ENCODE assay signal across 8 mouse cellular contexts in the genomic region with DNA sequence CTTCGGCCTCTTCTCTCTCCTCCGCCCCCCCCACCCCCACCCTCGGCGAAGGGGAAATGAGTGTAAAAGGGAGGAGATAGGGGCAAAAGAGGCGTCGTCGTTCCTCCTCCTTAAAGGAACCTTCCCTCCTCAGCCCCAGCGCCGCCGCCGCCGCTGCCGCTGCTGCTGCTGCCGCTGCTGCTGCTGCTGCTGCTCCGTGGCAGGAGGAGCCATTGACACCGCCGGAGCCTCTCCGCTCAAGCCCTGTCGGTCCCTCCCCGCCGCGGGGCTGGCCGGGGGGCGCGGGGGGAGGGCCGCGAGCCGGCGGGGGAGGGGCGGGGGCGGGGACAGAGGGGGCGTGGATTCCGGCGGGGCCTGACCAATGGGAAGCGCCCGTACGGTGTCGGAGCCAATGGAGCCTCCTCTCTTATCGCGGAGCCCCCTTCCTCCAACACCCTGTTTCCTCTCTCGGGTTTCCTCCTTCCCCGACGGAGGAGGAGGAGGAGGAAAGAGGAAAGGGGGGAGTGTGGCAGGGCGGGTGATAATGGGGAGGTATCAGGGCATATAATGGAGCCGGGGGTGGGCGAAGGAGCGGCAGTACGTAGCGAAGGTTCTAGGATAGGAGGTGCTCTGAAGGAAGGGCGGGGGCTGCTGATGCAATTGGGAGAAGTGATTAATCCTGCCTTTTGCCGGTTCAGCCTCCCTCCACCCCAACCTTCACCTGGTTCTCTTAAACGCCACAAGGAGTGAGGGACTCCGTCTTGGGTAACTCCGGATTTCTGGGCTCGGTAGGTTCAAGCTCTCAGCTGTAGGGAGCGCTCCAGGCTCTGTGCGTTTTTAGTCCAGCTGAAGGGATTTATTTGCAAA. TPM values are rescaled to one million over a fixed set of nuclear protein-coding genes. Genes with fewer than 3 reads are reported as not detected.
DNase-seq lines count a peak whose midpoint lies in the region; ATAC-seq lines count a peak whose summit lies in the region.

No protein-coding gene starts in this region.

- peaks cover 4% of the 10 kb centered on the region; the same call in 1 of the 2 replicates for H3K4me1 ChIP-seq in forebrain, embryonic 14.5 days (ENCODE audit: control insufficient read depth, insufficient read depth, low read length)
- H3K4me1 ChIP-seq in neural tube, embryonic 15.5 days = peaks cover 18% of the 10 kb centered on the region

- peak overlapping the region; percentile 99 for H3K9ac ChIP-seq in forebrain, embryonic 14.5 days (ENCODE audit: low read length)
- peak overlapping the region; percentile 97 for H3K9ac ChIP-seq in neural tube, embryonic 15.5 days (replicated peaks)

- H3K27me3 ChIP-seq in forebrain, embryonic 14.5 days (replicated peaks; ENCODE audit: control insufficient read depth, insufficient read depth, low read length) = no peaks in the 10 kb centered on the region
- H3K27me3 ChIP-seq in neural tube, embryonic 15.5 days (replicated peaks) = no peaks in the 10 kb centered on the region

- intact Hi-C loops in heart, postnatal 14 days (cut with DNase I) = loop anchor here (1.0 to 10.0 kb wide), 2 partner anchors 186 to 379 kb away; a partner anchor contains a TSS

- peak; percentile 97 for ATAC-seq in forebrain, embryonic 14.5 days
- peak; percentile 96 for ATAC-seq in neural tube, embryonic 15.5 days (ENCODE audit: low FRiP score)

- WGBS in forebrain, embryonic 14.5 days = under 1% methylated on average over 34 of the region's 57 CpGs
- WGBS in neural tube, embryonic 15.5 days = under 1% methylated on average over 26 of the region's 57 CpGs

- no peaks in the 10 kb centered on the region for H3K9me3 ChIP-seq in forebrain, embryonic 14.5 days (replicated peaks; ENCODE audit: control insufficient read depth, low read length)
- no peaks in the 10 kb centered on the region for H3K9me3 ChIP-seq in neural tube, embryonic 15.5 days (replicated peaks)

- DNase-seq in ES-CJ7 (ENCODE audit: low read depth, low spot score) = peak; percentile 98
- DNase-seq in cerebellum, adult 11 months = peak; percentile 86
- DNase-seq in forebrain, embryonic 14.5 days (ENCODE audit: low spot score) = peak; percentile 98
- peak; percentile 87 to 92 for DNase-seq in heart, postnatal 14 days
- DNase-seq in layer of hippocampus, adult 11-12 months (ENCODE audit: low spot score) = peak; percentile 90
- peak; percentile 97 to 98 for DNase-seq in lung, adult 18-20 months
- peak; percentile 93 for DNase-seq in testis, postnatal 14 days (ENCODE audit: low spot score)

- peak overlapping the region; percentile 100 for H3K27ac ChIP-seq in forebrain, embryonic 14.5 days (ENCODE audit: low read depth, low read length)
- H3K27ac ChIP-seq in neural tube, embryonic 15.5 days (replicated peaks) = peak overlapping the region; percentile 100

- H3K36me3 ChIP-seq in forebrain, embryonic 14.5 days (ENCODE audit: control insufficient read depth, insufficient read depth, low read length) = no peaks in the 10 kb centered on the region
- no peaks in the 10 kb centered on the region for H3K36me3 ChIP-seq in neural tube, embryonic 15.5 days

- peak overlapping the region; percentile 99 for H3K4me3 ChIP-seq in forebrain, embryonic 14.5 days (ENCODE audit: low read depth, low read length)
- peak overlapping the region; percentile 98 for H3K4me3 ChIP-seq in neural tube, embryonic 15.5 days (replicated peaks)

- peak overlapping the region; percentile 53 for H3K4me2 ChIP-seq in forebrain, embryonic 14.5 days (ENCODE audit: low read length)
- peak overlapping the region; percentile 57 for H3K4me2 ChIP-seq in neural tube, embryonic 15.5 days

RNA-seq across cellular contexts. Expression of a gene that starts 0.9 kb away (rescaled TPM):
- polyA plus RNA-seq in forebrain, embryonic 14.5 days (2014; fragmentation: Nextera tagmentation; extraction: Ambion mirVana) = 39.6 and 40.8 TPM in 2 replicates
- total RNA-seq in heart, postnatal 14 days (2021) = 10 to 100 TPM; 40.7 to 41.4 TPM
- 22.8 and 28.4 TPM in 2 replicates for polyA plus RNA-seq in neural tube, embryonic 15.5 days (2015; fragmentation: Nextera tagmentation; extraction: Ambion mirVana)

Comparison
In these comparisons a context has a peak if more than half of its experiments do, and no peak if none do; other contexts are left out.
1. Peak in every context shown above with its lines: DNase-seq, ATAC-seq, H3K4me3 ChIP-seq and H3K27ac ChIP-seq.